Mouse (Mus musculus): Measurements from ENCODE around the gene Cldn18. TPM values are rescaled to one million over a fixed set of nuclear protein-coding genes. Genes with fewer than 3 reads are reported as not detected.

Cldn18 gene
- polyA plus RNA-seq, 1 experiment from 2014 or later = 3.5 TPM

Other genes starting within 250 kb of the Cldn18 start
- 28.9 and 32.5 TPM in 2 replicates for gene Armc8, start 148.4 kb downstream of the Cldn18 start, polyA plus RNA-seq (2014; fragmentation: Nextera tagmentation; extraction: Ambion mirVana)
- gene Dbr1, start 141.5 kb downstream of the Cldn18 start, polyA plus RNA-seq (2014; fragmentation: Nextera tagmentation; extraction: Ambion mirVana) = 27.8 TPM in 2 replicates
- gene A4gnt, start 104.8 kb downstream of the Cldn18 start, polyA plus RNA-seq (2014; fragmentation: Nextera tagmentation; extraction: Ambion mirVana) = 0.08 and 0.12 TPM in 2 replicates
- 14.3 and 15.1 TPM in 2 replicates for gene Dzip1l, start 87.8 kb downstream of the Cldn18 start, polyA plus RNA-seq (2014; fragmentation: Nextera tagmentation; extraction: Ambion mirVana)
- gene Sox14, start 158.9 kb upstream of the Cldn18 start, polyA plus RNA-seq (2014; fragmentation: Nextera tagmentation; extraction: Ambion mirVana) = not detected in 2 replicates

All from intestine, embryonic 14.5 days (tissue).